Mouse (Mus musculus): Measurements from ENCODE around the gene Sorbs1.

DNA sequence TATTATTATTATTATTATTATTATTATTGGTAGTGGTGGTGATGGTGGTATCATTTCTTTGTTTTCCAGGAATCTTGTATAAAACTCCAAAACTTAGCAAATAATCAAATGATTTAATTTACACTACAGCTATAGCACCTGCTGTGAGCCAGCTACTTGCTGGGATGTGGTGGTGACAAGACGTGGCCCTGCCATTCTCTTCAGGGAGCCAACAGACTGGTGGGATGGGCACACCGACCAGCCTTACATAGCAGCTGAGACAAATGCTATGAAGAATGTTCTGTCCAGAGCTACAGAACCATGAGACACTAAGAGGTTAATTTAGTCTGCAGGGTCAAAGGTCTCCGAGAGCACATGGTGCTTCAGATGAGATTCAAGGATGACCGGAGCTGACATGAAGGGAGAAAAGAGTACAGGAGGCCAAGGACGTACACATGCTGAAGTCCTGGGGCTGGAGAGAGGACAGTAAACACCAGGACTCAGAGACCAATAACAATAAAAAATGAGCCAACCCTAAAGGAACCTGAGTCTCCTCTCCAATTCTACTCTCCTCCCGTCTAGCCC lies 15.3 kb downstream of the Sorbs1 start:
- no peak for TF ChIP-seq POLR2A (IDR thresholded peaks at IDR 0.05; ENCODE audit: borderline replicate concordance, insufficient read depth, low read length)
- no peak for TF ChIP-seq CTCF (IDR thresholded peaks at IDR 0.05; ENCODE audit: borderline replicate concordance, insufficient read depth, low read depth, low read length)

All from cerebellum, adult 2 months (tissue).